Mouse (Mus musculus): ENCODE results near the gene Fam126a. TPM values are rescaled to one million over a fixed set of nuclear protein-coding genes. Genes with fewer than 3 reads are reported as not detected.
A peak's percentile ranks its signal among the peaks of the same experiment; 100 is the strongest.

Gene Fam126a
- total RNA-seq, 2 experiments from 2014 or later: 4.7 to 9.0 TPM

DNA sequence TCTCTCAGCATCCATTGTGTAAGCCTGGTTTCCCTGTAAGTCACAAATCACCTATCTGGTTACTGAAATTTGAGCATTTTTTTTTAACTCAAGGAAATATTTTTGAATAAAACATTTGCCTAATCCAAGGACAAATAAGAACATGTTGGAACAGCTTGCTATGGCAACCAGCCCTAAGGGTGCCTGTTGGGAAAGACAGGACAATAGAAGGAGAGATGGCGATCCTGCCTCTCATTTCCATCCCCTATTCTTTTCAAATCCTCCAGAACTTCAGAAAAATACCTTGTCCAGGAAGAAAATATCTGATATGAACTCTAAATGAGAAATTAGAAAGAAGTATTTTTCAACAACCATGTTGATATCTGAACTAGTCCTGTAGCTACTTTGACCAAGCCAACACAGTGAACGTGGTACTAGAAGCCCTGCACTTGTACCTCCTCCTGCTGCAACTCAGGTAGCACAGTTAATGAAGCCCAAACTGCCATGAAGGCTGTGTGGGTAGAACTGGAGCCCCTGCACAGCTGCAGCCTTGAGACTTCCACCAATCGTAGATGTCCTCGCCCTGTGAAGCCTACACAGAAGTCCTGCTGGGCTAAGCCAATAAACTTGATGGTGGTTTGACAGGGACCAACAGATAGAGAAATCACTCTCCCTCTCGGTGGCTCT is 17.0 kb downstream of the Fam126a start:
- Histone ChIP-seq H3K4me3 (no peak overlapping the region), H3K27ac (no peak overlapping the region)
- no peak for TF ChIP-seq CTCF (IDR thresholded peaks at IDR 0.05)
- intact Hi-C loops (cut with DNase I): no loop called here
- no peak for DNase-seq

DNA sequence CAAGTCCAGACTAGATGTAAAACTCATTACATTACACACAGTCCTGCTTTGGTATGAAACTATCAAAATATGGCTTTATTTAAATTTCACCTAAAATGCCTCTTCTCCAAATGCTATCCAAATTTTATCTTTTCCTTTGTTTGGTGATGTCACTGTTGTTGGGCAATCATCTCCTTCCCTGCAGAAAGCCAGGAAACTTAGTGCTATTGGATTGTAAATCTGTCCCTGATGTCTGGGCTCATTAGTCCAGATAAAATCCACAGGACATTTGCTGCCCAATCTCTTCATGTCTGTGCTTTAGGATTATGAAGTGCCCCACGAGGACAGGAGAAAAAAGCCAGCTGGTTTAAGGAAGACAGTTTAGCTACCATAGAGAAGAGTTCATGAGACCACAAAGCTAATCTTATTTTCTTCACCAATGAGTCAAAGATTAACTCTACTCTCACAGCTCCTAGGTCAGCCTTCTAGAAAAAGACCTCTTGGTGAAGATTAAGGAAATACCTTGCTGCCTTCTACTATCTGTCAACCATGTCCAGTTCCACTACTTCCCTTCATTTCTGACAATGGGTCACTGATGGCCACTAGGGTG is 31.3 kb downstream of the Fam126a start:
- no peak for DNase-seq
- no peak overlapping the region for H3K27ac ChIP-seq
- no peak overlapping the region for H3K4me3 ChIP-seq
- intact Hi-C loops (cut with DNase I): no loop called here
- TF ChIP-seq CTCF (IDR thresholded peaks at IDR 0.05): no peak

DNA sequence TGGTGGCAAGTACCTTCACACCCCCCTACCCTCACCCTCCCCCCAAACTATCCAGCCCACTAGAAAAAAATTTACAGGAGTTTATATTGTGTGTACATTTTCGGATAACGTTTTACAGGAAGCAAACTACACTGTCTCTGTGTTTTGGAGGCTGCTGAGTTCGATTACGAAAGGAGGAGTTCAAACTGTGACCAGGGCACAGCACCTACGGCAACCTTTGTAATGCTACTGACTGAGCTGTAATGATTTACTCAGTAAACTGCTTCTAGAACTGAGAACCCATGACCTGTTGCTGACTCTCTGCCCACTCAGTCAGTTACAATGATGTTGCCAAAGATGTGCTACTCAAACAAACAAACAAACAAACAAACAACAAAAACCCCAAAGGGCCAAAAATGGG is 34.5 kb downstream of the Fam126a start:
- intact Hi-C loops (cut with DNase I): no loop called here
- no peak for DNase-seq
- H3K27ac ChIP-seq: no peak overlapping the region
- no peak for TF ChIP-seq CTCF (IDR thresholded peaks at IDR 0.05)
- H3K4me3 ChIP-seq: no peak overlapping the region

DNA sequence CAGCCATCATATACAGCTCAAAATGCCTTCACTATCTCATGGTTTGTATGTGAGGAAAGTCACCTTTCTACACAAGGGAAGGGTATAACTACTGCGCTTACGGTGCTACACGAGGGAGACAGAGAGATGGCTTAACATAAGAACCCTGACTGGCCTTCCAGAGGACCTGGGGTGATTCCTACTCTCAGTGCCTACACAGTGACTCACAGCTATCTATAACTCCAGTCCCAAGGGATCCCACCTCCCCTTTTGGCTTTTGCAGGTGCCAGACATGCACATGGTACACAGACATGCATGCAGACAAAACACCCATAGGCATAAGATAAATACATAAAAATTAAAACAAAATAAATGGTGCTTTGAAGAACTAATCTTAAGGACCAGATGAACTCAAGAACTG is 35.6 kb downstream of the Fam126a start:
- no peak overlapping the region for H3K27ac ChIP-seq
- intact Hi-C loops (cut with DNase I): no loop called here
- no peak for DNase-seq
- no peak for TF ChIP-seq CTCF (IDR thresholded peaks at IDR 0.05)
- H3K4me3 ChIP-seq: no peak overlapping the region

DNA sequence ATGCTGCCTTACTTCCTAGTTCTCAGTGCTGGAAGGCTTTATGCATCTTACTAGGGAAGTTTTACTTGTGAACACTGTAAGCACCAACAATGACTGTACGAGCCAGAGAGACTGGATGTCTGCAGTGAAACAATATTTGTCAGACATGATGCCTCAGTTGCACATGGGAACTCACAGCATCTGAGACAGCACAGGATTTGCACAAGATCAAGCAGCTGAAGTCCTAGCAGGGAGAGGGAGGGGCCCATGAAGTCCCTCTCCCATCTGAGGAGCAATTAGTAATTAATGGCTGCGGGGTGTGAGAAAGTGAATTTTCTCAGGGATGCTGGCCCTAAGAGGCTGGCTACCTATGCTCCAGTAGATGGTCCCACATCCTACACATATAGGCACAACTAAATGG is 36.3 kb downstream of the Fam126a start:
- intact Hi-C loops (cut with DNase I): no loop called here

DNA sequence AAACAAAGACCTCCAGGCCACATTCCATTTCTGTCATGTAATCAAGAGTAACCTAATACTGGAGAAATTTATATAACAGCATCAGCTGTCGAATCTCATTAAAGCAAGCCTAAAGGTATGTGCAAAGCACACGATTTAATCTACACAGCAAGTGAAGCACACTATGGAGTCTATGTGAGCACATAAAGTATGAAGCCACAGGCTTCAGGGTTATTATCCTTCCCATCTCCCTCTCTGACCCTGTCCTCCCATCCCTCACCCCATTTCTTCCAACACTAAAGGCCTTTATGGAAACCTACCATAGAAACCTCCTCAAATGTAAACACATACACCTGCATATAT is 37.0 kb downstream of the Fam126a start:
- intact Hi-C loops (cut with DNase I): no loop called here
- H3K27ac ChIP-seq: peak overlapping the region; percentile 82
- DNase-seq: no peak
- no peak for TF ChIP-seq CTCF (IDR thresholded peaks at IDR 0.05)
- no peak overlapping the region for H3K4me3 ChIP-seq

More for the DNA sequence above, 36.3 kb downstream of the Fam126a start:
- DNase-seq: no peak
- H3K4me3 ChIP-seq: no peak overlapping the region
- no peak for TF ChIP-seq CTCF (IDR thresholded peaks at IDR 0.05)
- H3K27ac ChIP-seq: peak overlapping the region; percentile 82

DNA sequence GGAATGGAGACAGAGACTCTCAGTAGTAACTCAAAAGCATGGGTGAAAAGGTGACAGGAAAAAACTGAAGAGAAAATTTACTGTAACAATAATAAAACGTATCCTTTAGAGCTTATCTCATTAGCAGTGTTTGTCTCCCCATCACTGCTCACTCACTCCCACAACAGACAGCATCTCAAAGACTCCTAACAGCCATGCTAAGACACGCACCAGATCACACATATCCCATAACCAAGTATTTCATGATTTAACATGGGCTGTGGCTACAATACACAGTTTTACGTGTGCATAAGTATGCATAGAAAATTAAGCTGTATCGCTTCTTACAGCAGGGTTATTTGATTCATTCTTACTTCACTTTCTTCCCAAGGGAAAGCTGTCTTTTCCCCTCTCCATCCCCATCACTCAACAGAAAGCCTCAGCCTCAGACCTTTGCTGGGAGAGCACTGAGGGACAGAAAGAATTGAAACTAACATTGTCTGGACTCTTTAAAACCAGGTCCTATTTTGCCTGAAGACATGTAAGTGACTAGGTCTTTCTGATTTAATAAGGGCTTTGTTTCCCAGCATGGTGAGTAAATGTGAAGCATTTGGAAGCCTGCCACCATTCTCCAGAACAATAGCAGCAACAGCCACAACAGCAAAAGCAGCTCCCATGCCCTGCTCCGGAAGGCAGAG is 37.5 kb downstream of the Fam126a start:
- peak overlapping the region; percentile 82 for H3K27ac ChIP-seq
- no peak for TF ChIP-seq CTCF (IDR thresholded peaks at IDR 0.05)
- intact Hi-C loops (cut with DNase I): no loop called here
- DNase-seq: peak; percentile 34
- no peak overlapping the region for H3K4me3 ChIP-seq

DNA sequence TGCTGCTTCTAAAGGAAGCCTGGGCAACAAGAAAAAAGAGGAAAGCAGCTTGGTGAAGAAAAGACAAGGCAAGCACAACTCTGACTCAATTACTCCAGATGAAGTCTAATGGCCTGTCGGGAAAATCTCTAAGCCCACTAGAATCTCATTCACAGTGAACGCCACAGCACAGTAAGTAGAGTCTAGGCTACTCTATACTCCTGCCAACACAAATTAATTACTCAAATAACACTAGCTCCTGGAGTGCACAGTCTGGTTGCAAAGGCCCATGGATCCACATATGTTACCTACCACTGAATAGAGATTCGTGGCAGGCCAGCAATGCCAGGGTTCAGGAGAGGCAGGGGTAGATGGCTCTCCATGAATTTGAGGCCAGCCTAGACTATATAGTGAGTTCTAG is 40.5 kb downstream of the Fam126a start:
- no peak overlapping the region for H3K27ac ChIP-seq
- intact Hi-C loops (cut with DNase I): no loop called here
- no peak for TF ChIP-seq CTCF (IDR thresholded peaks at IDR 0.05)
- no peak for DNase-seq
- no peak overlapping the region for H3K4me3 ChIP-seq

DNA sequence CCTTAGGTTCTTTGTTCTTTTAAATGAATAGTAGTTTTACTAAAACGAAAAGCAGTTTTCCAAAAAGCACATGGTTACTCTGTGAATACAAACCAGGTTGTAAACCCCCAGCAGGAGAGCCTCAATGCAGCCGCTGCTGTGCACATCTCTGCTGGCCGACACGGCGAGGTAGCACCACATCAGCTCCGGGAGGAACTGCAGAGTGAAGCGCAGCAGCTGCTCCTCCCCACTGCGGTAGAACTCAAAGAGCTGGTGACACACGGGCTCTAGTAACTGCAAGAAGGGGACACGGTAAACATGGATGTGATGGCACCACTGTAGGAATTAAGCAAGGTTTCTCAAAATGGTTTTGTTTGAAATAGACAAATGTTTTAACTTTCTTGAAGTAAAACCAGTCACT is 42.7 kb downstream of the Fam126a start:
- no peak for TF ChIP-seq CTCF (IDR thresholded peaks at IDR 0.05)
- no peak for DNase-seq
- Histone ChIP-seq H3K4me3 (no peak overlapping the region), H3K27ac (no peak overlapping the region)
- intact Hi-C loops (cut with DNase I): no loop called here

DNA sequence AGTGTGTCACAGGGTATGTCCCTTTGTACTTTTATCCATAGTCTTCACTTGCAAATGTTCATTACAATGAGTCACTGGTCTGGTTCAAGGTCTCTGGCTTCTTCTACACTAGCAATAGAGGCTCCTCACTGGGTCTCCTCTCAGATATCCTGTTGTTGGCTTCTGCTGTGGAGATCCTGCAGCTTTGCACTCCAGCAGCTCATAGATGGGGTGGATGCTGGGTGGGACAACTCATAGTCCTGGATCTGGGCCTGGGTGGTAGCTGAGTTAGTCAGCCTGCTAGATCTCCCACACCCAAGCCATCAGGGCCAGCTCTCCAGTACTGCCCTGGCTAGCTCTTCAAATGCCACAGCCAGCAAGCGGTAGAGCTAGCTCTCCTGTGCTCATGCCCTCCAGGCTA is 48.4 kb downstream of the Fam126a start:
- TF ChIP-seq CTCF (IDR thresholded peaks at IDR 0.05): no peak
- no peak overlapping the region for H3K27ac ChIP-seq
- DNase-seq: peak; percentile 36
- H3K4me3 ChIP-seq: no peak overlapping the region
- intact Hi-C loops (cut with DNase I): no loop called here

DNA sequence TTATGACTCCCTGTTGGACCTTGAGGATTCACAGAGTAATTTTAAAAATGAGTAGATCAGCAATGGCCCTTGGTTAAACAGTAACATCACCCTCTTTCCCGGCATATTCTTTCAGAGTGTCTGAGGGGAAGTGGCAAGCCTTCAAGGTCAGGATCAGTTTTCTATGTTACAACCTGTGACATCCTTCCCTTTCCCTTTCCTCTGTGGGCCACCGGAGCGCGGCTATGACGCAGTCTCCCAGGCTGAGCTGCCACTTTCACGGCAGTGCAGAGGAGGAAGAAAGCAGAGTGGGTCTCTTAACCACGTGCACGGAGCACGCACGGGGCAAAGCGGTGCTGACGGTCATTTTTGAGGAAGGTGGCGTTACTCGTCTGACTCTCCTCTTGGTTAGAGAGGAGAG is 52.0 kb downstream of the Fam126a start:
- DNase-seq: no peak
- TF ChIP-seq CTCF (IDR thresholded peaks at IDR 0.05): no peak
- no peak overlapping the region for H3K27ac ChIP-seq
- intact Hi-C loops (cut with DNase I): no loop called here
- H3K4me3 ChIP-seq: no peak overlapping the region

DNA sequence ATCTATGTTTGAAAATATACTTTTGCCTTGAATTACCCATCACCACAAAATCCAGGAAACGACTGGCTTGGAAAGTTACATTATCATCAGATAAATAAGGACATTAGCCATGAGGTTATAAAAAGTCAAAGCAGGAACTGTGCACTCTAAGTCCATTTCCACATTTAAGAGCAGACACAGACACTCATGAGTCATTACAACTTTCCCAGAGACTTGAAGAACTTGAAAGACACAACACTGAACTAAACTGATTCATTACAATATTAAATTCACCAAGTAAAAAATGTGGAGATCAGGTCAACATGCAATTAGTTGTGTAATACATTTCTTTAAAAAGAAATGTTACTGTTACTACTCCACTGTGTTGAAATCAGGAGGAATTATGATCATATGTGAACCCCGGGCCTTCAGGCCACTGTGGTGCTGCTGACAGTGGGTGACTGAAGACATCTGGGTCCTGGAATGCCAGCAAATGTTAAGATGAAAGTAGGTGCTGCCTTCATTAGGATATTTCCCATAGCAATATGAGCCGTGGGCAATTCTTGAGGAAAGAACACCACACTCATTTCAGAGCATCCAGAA is 55.4 kb downstream of the Fam126a start:
- H3K4me3 ChIP-seq: no peak overlapping the region
- intact Hi-C loops (cut with DNase I): no loop called here
- TF ChIP-seq CTCF (IDR thresholded peaks at IDR 0.05): no peak
- no peak for DNase-seq
- no peak overlapping the region for H3K27ac ChIP-seq

DNA sequence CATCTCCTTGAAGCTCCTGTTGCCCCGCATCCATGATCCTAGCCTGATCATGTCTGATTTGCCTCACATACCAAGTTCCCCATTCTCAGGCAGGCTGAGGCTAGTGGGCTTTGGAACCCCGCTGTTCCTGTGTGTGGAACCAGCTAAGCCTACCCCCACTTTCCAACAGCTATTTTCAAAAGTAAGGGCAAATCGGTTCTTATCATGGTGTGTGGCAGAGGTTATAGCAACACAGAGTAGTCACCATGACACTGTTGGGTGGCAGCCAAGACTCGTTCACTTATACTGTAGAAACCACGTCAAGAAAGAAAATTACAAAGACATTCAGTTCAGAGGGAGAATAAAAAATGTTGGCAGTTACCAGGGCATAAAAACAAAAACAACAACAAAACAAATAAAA is 62.8 kb downstream of the Fam126a start:
- intact Hi-C loops (cut with DNase I): no loop called here
- TF ChIP-seq CTCF (IDR thresholded peaks at IDR 0.05): no peak
- Histone ChIP-seq H3K4me3 (no peak overlapping the region), H3K27ac (no peak overlapping the region)
- DNase-seq: no peak
